Mouse (Mus musculus) kidney, adult 2 months (tissue): Measurements from ENCODE around the gene Slc2a13.

Experiments used
- CTCF ChIP-seq: fragments of 200-500 bp; conservative IDR thresholded peaks from 2 replicates; pipeline ENCODE4 v1.5.1; 2011; ENCODE audit warnings: low read depth, mild to moderate bottlenecking, control low read depth, low read length, moderate library complexity, mixed read lengths; ENCODE audit not compliant: insufficient read depth, insufficient read length
- POLR2A ChIP-seq: fragments of 200-500 bp; IDR thresholded peaks from one replicate; pipeline ENCODE4 v1.6.1; 2011; ENCODE audit warnings: low read depth, low read length, control low read depth

DNA sequence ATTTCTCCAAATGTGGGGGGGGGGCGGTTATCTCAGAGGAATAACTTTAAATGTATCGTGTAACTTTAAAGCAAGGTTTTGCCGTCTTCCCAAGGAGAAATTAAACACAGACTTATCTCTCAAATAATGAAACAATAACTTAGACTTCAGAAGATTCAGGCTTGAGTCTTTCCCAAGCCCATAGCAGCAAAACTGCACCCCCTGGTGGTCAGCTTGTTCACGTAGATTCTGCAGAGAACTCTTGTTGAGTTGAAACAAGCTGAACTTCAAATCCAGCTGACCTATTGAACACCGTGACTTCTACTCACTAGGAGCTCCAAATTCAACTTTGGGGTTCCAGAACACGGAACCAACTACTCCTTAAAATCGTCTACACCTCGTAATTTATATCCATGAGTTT, 1.4 kb upstream of the Slc2a13 start:
- peak; percentile 71 for TF ChIP-seq CTCF
- no peak for TF ChIP-seq POLR2A
